Mouse (Mus musculus) spleen, adult 2 months (tissue): Measurements from ENCODE around the gene Gli2. TPM values are rescaled to one million over a fixed set of nuclear protein-coding genes. Genes with fewer than 3 reads are reported as not detected.

Source experiments
- DNase-seq, 2 experiments: peaks; one replicate each; pipeline versions ENCODE4 v3.0.0 to v3.0.0-alpha.2; 2012 to 2021; ENCODE audit warnings: low spot score in 2 of 2, low read depth in 1 of 2
- H3K27ac ChIP-seq: fragments of 200-500 bp; 2 replicates; pipeline ENCODE4 v1.5.1; 2012; ENCODE audit warnings: low read length, inconsistent platforms; ENCODE audit not compliant: insufficient read depth
- H3K27me3 ChIP-seq: fragments of 200-500 bp; 2 replicates; pipeline ENCODE4 v1.6.1; 2012; ENCODE audit warnings: mild to moderate bottlenecking, moderate library complexity, low read length, inconsistent platforms; ENCODE audit not compliant: control insufficient read depth, insufficient read depth
- H3K36me3 ChIP-seq: fragments of 200-500 bp; 2 replicates; pipeline ENCODE4 v1.6.1; 2012; ENCODE audit warnings: mild to moderate bottlenecking, low read length, inconsistent platforms; ENCODE audit not compliant: control insufficient read depth, insufficient read depth
- H3K4me1 ChIP-seq: fragments of 200-500 bp; 2 replicates; pipeline ENCODE4 v1.6.1; 2011; ENCODE audit warnings: inconsistent platforms; ENCODE audit not compliant: control insufficient read depth, insufficient read depth, insufficient read length
- H3K4me3 ChIP-seq: fragments of 200-500 bp; 2 replicates; pipeline ENCODE4 v1.5.1; 2011; ENCODE audit warnings: mild to moderate bottlenecking, inconsistent platforms; ENCODE audit not compliant: insufficient read depth, insufficient read length; ENCODE audit errors: extremely low read depth
- CTCF ChIP-seq: fragments of 200-500 bp; IDR thresholded peaks from 2 replicates; pipeline ENCODE4 v1.5.1; 2011; ENCODE audit warnings: mild to moderate bottlenecking, inconsistent platforms; ENCODE audit not compliant: insufficient read depth, insufficient read length, insufficient replicate concordance; ENCODE audit errors: extremely low read depth
- POLR2A ChIP-seq: fragments of 200-500 bp; IDR thresholded peaks from 2 replicates; pipeline ENCODE4 v1.6.1; 2011; ENCODE audit warnings: low read depth, low read length, inconsistent platforms
- WGBS: fragments of 180-500 bp; shearing (Covaris S2); methylation state at CpG from one replicate; pipeline ENCODE4 v1.1.7; 2018; 5-methylcytosine and 5-hydroxymethylcytosine counted together
- polyA plus RNA-seq: library from polyadenylated mRNA; depleted of rRNA; stranded (reverse); fragments of >200 nt; gene quantifications from 2 replicates; pipeline ENCODE4 v1.2.3, GENCODE M21; 2012

Gene Gli2
- polyA plus RNA-seq, 1 experiment = 1.2 TPM

DNA sequence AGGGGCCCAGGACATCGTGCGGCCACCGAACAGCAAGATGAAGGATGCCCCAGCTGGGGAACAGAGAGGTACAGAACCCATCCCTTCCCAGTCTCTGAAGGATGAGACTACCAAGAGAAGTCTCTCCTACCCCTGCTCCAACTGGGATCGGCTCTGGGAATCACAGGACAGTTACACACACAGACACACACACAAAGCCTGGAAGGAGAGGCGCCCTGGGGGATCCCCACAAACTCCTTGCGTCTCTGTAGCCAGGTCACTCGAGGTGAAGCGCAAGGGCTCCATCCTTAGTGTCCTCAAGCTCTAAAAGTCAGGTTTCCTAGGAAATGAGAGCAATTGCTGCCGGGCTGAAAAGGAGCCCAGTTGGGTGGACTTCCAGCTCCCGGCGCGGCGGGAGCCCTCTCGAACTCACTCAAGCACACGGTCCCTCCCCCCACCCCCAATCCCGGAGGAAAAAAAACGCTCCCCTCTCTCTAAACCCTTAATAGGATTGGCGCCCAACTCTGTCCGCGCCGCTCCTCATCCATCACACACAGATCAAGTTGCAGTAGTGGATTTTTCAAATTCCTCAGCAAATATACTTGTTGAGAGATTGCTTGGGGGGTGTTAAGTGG, 1.4 kb downstream of the Gli2 start:
- TF ChIP-seq CTCF = no peak
- no peak for TF ChIP-seq POLR2A
- no peak overlapping the region for H3K4me3 ChIP-seq
- peaks cover 14% of the 10 kb centered on the region for H3K27me3 ChIP-seq
- H3K36me3 ChIP-seq = no peaks in the 10 kb centered on the region
- no peak overlapping the region for H3K27ac ChIP-seq
- DNase-seq = no peak
- 5% methylated on average over 21 of the region's 21 CpGs for WGBS
- H3K4me1 ChIP-seq = peaks cover 3% of the 10 kb centered on the region; the same call in 1 of the 2 replicates

DNA sequence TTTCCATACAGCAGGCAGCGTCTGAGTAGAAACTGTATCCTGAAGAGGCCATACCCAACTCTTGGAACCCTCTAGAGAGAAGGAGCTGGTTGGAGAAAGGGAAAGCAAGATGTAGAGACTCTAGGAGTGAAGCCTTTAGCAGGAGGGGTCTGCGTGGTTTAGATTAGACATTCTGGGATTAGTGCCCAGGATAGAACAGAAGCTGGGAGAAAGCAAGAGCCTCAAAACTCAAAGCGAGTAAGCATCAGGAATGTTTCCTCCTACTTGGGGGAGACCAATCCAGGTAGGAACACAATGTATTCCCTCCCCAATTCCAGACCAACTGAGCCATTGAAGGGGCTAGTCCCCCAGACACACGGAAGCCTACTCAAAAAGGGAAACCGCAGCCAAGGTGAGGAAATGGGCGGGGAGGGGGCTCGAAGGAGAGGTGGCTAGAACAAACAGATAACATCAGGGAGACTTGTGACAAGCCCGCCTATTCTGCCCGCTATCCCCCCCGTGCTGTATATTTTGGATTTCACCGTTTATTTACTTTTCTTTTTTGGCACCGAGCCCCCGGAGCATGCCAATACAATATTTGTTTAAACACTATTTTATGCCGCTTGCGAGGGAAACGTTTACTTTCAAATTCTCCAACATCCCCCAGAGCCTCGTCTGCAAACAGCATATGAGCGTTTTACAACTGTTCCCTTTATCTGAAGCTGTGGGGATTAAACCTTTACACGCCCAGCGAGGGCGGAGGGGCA, 2.1 kb downstream of the Gli2 start:
- no peak overlapping the region for H3K4me3 ChIP-seq
- WGBS = 13% methylated on average over 21 of the region's 21 CpGs
- TF ChIP-seq CTCF (no peak), POLR2A (no peak)
- H3K27ac ChIP-seq = no peak overlapping the region
- peaks cover 3% of the 10 kb centered on the region; the same call in 1 of the 2 replicates for H3K4me1 ChIP-seq
- DNase-seq = no peak
- peaks cover 14% of the 10 kb centered on the region for H3K27me3 ChIP-seq
- no peaks in the 10 kb centered on the region for H3K36me3 ChIP-seq

DNA sequence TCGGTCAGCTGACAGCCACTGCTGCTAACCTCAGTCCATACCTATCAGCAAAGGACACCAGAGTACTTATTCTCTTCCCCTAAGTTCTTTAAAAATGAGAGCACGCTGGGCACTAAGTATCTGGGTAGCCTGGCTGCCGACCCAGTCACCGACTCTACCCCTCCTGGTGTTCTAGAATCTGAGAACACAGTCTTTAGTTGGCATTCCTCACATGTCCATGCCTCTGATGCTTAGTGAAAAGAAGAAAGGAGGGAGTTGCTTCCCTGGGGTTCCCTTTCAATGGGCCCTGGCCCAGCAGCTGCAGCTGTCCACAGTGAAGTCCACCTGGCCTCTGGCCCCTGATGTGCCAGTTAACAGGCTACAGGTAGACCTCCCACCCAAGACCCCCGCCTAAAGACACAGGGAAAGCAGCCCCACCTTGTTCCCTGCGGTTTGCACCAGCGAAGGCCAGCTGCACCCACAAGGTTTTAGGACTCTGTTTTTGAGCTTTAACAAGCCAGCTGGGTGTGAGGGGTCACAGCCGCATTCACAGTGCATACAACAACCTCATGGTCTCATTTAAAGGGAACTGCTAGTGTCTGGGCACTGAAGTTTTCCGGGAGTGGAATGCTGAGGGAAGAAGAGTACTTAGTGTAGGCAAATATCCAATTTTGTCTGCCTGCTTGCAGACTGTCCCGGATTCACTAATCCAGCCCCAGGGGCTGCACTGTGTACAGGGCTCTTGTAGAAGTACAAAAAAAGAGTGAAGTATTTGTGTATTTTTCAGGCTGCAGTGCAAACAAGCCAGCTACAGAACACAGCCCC, 3.4 kb downstream of the Gli2 start:
- Histone ChIP-seq H3K27me3 (peaks cover 14% of the 10 kb centered on the region), H3K36me3 (no peaks in the 10 kb centered on the region), H3K4me3 (no peak overlapping the region), H3K4me1 (peaks cover 3% of the 10 kb centered on the region; the same call in 1 of the 2 replicates), H3K27ac (no peak overlapping the region)
- no peak for DNase-seq
- no peak for TF ChIP-seq CTCF
- TF ChIP-seq POLR2A = no peak
- WGBS = 73% methylated on average over 10 of the region's 10 CpGs

DNA sequence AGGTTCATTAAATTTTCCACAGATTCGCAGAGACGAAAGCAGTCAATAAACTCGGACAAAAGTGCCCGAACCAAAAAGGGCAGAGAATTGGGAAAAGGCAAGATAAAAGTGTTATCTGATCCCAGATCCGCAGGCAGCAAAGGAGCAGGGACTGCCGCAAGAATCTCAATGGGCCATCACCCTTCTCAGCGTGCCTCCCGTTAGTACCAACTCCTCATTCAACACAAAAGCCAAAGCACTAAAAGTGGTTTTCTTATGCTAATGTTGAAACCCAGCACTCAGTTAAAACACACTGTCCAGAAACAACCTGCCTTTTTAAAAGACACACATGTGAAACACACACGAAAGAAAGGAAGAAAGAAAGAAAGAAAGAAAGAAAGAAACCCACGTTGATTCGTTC, 4.4 kb downstream of the Gli2 start:
- Histone ChIP-seq H3K36me3 (no peaks in the 10 kb centered on the region), H3K27me3 (peaks cover 13% of the 10 kb centered on the region), H3K4me3 (no peak overlapping the region), H3K4me1 (peaks cover 3% of the 10 kb centered on the region; the same call in 1 of the 2 replicates), H3K27ac (no peak overlapping the region)
- DNase-seq = no peak
- 44% methylated on average over 11 of the region's 11 CpGs for WGBS
- TF ChIP-seq POLR2A (no peak), CTCF (no peak)

DNA sequence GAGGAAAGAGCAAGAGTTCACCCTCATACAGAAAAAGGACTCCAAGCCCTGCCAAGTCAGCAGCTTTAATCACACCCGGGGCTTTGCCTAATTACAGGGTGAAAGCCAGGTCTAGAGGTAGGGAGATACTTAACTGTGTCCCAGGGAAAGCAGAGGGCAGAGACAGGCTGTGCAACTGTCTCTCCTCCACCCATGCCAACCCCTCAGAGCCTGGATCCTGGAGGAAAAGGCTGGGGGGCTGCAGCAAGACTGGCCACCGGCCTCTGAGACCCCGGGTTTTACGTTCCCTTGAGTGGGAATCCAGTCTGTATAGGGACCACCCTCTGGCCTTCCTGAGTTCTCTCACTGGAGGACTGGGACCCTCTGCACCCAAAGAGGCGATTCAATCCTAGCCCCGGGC, 4.9 kb downstream of the Gli2 start:
- no peak overlapping the region for H3K4me3 ChIP-seq
- H3K27me3 ChIP-seq = peaks cover 12% of the 10 kb centered on the region
- no peaks in the 10 kb centered on the region for H3K36me3 ChIP-seq
- no peak for DNase-seq
- TF ChIP-seq CTCF (no peak), POLR2A (no peak)
- 24% methylated on average over 6 of the region's 6 CpGs for whole genome bisulfite sequencing
- H3K27ac ChIP-seq = no peak overlapping the region
- peaks cover 3% of the 10 kb centered on the region; the same call in 1 of the 2 replicates for H3K4me1 ChIP-seq

DNA sequence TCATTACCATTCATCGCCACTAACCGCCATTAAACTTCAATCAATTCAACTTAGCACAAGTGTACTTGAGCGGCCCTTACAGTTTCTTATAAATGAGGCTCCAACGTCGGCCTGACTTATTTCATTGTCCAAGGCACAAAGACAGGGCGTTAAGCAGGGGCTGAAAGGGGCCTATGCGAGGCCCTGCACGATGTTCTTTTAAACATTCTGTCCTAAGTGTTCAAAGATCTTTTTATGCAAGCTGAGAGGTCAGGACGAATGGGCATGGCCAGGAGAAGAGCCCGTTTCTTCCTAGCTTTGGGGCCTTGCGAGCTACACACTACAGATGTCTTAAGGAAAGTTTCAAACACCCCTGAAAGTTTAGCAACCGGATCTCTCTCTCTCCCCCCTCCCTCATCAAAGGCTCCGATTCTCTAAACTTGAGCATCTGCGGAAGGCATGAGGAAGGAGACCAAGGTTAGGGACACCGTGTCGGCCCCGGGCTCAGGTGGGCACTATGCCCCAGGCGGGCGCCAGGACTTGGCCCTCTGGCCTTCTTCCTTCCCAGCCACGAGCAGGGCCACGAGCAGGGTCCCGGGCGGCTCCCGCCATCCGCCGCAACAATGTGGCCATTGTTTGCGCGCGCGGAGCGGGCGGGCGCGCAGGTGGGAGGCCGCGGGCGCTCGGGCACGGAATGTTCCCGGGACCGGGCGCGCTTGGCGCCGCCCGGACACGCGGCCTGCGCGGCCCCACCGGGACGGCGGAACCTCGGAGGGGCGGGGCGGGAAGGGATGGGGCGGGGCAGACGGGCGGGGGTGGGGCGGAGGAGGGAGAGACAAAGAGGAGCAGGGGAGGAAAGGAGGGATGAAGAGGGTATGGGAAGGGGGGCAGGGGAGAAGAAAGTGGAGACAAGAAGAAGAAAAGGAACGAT, 5.7 kb downstream of the Gli2 start:
- 14% methylated on average over 57 of the region's 61 CpGs for WGBS
- no peak overlapping the region for H3K27ac ChIP-seq
- H3K4me1 ChIP-seq = no peaks in the 10 kb centered on the region; the same call in 1 of the 2 replicates
- no peak overlapping the region for H3K4me3 ChIP-seq
- no peak for DNase-seq
- TF ChIP-seq POLR2A = no peak
- TF ChIP-seq CTCF = no peak
- peaks cover 7% of the 10 kb centered on the region; the same call in 1 of the 2 replicates for H3K27me3 ChIP-seq
- H3K36me3 ChIP-seq = no peaks in the 10 kb centered on the region
